Mouse (Mus musculus) liver, adult 2 months (tissue): ENCODE measurements around the gene Rabepk.

ENCODE experiments used
- CTCF ChIP-seq: fragments of 200-500 bp; IDR thresholded peaks from 2 replicates; pipeline ENCODE4 v1.5.1; 2011; ENCODE audit warnings: low read depth, low read length, control low read depth
- POLR2A ChIP-seq: fragments of 200-500 bp; IDR thresholded peaks from 2 replicates; pipeline ENCODE4 v1.6.1; 2011; ENCODE audit warnings: low read length, control low read depth; ENCODE audit not compliant: insufficient read depth; ENCODE audit errors: extremely low read depth

GRCm38 (mm10) chr2:34841706-34842105, 42.0 kb upstream of the Rabepk start:
- TF ChIP-seq CTCF: no peak
- TF ChIP-seq POLR2A: no peak
